Mouse (Mus musculus): ENCODE measurements around the gene Gcc1.
A peak's percentile ranks its signal among the peaks of the same experiment; 100 is the strongest.

Gene Gcc1

DNA sequence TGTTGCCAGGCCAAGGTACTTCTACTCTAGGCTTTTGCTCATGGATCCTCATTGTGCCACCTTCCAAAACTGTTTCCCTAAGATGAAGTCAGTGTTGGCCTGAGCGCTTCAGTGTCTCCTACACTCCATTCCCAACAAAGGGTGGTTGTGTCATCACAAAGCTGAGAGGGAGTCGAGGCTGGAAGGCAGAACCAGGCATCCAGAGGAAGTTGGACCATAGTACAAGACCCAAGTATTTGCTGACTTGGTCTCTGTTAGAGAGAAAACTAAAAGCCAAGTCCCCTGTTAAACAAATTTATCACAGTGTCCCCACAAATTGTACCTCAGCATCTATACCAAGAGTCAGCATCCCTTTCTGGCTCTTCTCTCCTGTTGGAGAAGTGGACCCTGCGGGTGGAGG lies at the start of gene Gcc1:
Gcc1 (minus strand) TSS at position 101 of the 400 bp plus-strand sequence.
- no peak for DNase-seq (ENCODE audit: low spot score in 2 of 2)

DNA sequence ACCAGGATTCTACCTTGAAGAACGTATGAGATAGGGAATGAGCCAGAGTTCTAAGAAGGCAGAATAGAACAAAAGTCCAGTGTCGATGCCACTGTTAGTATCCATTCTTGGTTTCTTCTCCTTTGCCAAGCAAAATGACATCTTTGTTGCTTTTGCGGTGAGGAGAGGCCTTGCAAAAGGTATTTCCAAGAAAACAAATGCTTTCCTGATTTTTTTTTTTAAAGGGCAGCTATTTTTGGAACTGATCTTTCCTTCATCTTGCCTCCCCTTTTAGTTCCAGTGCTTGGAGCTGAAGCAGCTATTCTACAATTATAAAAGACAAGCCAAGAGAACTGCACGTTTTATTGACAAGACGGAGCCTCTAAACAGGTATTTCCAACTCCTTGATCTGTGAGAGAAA lies 46.6 kb upstream of the Gcc1 start, which contains the start of gene Snd1:
Snd1 (plus strand) TSS at position 301 of the 400 bp plus-strand sequence.
- no peak for DNase-seq (ENCODE audit: low spot score in 2 of 2)

DNA sequence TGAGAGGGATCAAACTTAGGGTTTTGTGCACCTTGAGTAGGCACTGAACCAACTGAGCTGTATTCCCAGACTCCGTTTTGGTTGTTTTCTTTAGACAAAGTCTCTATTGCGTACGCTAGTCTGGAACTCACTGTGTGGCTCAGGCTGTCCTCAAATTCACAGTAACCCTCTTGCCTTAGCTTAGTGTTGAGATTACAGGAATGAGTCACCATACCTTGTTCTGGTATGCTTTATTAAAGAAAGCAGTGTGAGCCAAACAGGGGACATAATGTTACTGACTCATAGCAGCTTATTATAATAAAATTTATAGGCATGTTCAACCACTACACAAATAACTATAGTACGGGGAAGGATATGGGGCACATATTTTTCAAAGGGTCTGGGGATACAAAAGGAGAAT lies 46.0 kb upstream of the Gcc1 start:
- no peak for DNase-seq (ENCODE audit: low spot score in 2 of 2)

DNA sequence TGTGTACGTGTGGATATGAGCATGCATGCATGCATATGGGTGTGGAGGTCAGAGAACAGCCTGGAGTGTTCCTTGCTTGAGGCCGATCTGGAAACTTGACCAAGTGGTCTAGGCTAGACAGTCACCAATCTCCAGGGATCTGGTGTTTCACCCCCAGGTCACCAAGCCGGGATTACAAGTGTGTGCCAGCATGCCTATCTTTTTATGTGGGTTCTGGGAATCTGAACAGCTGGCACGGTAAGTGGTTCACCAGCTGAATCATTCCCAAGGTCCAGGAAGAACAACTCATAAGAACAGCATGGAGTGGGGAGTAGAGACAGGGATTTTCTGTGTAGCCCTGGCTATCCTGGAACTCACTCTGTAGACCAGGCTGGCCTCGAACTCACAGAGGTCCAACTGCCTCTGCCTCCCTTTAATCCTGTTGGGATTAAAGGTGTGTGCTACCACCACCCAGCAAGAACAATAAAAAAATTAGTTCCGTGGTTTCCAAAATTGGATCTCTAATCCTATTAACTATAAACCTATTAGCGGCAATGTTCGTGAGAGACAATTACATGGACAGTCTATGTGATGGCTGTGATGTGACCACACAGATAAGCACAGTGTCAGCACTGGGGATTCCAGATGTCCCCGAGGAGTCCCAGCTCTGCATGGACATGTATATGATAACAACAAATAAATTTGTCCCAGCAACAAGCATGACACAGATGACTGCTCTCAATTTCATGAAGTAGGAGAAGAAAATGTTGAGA lies 43.3 kb upstream of the Gcc1 start:
- DNase-seq (ENCODE audit: low spot score in 2 of 2) = no peak

DNA sequence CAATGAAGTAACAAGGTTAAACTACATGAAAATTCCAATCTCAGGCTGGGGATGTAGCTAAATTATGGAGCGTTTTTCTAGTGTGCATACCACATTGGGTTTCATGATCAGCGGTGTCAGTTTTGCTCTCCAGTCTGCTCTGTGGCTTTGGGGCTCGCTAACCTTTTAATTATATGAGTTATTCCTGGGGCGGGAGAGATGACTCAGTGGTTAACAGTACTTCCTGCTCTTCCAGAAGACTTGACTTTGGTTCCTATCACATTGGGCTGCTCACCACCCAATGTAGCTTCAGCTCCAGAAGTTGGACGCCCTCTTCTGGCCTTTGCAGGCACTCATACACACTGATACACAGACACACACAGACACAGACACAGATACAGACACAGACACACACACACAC lies 42.4 kb upstream of the Gcc1 start:
- DNase-seq (ENCODE audit: low spot score in 2 of 2) = no peak

DNA sequence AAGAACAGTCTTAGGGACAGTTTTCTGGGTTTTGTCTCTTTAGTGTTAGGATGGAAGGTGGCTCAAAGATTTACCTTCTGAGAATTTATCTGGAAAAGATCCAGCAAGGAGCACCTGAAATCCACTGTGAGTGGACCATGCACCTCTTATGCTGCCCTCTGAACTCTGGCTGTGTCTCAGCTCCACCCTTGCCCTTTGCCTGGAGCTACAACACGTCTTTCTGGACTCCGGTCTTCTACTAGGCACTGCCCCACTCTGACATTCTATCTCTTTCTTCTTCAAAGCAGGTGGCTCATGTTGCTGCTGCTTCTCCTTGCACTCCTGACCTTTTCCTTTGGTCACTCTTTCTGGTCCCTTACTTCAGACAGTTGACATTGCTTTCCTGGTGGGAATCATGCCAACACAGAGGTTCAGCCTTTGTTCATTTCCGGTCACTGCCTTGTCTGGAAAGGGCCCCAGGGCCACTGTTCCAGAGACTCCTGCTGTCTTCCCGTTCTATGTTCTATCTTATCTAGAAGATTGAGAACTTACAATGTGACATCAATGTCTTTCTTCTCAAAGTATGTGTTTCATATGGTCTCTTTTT lies 41.9 kb upstream of the Gcc1 start:
- DNase-seq (ENCODE audit: low spot score in 2 of 2) = no peak

DNA sequence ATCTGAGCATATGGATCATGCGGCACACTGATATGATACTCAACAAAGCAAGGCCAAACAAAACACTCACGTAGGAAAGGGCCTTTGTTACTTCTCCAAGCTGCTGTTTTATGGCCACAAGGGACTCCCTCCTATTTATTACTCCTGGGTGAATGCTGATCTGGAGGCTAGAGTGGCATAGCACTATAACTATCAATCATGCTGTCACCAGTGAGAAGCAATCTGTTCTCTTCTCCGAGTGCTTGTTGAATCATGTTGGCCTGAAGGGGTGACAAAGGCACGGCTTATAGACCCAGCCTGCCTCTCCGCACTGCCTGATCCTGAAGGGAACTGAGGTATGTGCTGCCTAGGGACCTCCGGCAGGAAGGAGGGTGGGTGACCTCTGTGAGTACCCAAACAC lies 36.4 kb upstream of the Gcc1 start:
- no peak for DNase-seq (ENCODE audit: low spot score in 2 of 2)

DNA sequence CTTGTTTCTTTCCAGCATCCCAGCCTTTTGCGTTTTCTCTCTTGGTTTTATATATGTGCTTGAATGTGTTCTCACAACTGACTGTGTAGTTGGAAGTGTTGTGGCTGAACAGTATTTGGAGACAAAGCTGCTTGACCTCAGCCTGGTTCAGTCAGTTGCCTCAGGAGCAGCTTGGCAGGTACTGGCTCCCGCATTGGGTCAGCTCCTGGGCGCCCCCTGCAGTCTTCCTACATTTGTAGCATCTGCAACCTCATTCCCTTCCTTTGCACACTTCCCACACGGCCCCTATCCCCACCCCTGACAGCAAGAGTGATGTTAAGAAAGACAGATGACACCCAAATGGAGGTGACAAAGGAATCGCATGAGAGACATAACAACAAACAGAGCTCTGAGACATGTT lies 32.3 kb upstream of the Gcc1 start:
- peak; percentile 25 to 33 for DNase-seq (ENCODE audit: low spot score in 2 of 2)

DNA sequence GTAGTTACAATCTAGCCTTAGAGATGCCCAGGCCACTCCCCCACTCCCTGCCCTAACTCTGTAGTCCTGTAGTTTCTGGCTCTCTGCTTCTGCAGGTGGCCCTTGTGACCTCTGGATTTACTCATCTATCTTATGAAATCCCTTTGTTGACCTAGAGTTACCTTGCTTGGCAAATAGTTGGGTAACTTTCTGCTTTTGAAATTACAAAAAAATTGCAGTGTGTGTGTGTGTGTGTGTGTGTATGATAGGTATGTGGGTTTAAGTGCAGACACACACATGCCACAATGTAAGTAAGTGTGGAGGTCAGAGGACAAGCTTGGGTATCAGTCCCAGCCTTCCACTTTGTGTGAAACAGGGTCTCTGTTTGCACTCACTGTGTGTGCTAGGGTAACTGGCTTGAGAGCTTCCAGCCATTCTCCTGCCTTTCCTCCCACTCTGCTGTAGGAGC lies 31.1 kb upstream of the Gcc1 start:
- no peak for DNase-seq (ENCODE audit: low spot score in 2 of 2)

DNA sequence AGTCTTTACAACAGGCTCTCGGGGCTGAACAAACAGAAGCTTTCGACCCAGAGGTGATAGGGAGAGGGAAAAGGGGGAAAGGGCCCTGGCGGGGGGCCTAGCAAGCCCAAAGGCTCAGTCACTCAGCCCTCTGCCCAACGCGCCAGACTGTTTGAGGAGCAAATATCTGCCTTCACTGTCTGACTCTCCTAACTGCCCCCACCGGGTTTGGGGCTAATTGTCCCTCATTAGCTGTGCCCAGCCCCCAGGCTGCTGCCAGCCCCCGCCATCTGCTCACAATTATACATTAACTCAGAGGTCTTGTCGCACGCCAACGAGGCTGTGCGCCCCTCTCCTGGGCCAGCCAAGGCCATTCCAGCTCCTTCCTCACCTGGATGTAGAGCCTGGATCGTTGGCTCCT lies 22.8 kb upstream of the Gcc1 start:
- no peak for DNase-seq (ENCODE audit: low spot score in 2 of 2)

DNA sequence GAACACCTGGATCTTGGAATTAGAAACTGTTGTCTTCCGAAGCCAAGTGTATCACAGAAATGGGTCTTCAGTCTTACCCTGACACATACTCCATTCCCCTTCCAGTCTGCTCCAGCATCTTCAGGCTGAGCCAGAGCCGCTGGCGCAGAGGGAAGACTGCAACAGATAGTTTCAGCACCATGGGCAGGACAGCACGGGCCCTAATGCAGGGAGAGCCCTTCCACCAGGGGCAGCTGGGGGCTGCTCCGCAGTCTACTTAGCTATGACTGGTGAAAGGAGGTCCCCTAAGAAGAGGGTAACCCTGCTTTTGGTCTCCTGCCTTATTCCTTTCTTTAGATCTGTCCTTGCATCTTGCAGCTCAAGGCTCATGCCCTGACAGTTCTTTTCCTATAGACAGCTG lies 22.3 kb upstream of the Gcc1 start:
- DNase-seq (ENCODE audit: low spot score in 2 of 2) = no peak

DNA sequence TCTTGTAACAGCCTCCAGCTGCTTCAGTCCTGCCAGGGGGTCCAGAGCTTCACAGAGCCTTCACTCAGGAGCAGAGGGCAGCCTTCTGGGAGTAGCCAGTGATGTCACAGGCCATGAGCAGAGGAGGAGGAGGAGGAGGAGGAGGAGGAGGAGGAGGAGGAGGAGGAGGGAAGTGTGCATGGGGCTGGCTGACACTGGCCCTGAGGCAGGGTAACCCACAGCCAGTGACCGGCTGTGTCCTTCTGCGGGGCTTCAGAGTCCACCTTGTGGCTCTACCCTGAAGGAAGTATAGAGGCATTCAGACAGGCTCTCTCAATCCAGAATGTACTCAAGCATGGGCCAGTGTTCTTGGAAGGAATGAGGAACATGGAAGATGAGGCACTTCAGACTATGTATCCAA lies 21.1 kb upstream of the Gcc1 start, which contains the start of gene Pax4:
Pax4 (minus strand) TSS at position 101 of the 400 bp plus-strand sequence.
- DNase-seq (ENCODE audit: low spot score in 2 of 2) = no peak

DNA sequence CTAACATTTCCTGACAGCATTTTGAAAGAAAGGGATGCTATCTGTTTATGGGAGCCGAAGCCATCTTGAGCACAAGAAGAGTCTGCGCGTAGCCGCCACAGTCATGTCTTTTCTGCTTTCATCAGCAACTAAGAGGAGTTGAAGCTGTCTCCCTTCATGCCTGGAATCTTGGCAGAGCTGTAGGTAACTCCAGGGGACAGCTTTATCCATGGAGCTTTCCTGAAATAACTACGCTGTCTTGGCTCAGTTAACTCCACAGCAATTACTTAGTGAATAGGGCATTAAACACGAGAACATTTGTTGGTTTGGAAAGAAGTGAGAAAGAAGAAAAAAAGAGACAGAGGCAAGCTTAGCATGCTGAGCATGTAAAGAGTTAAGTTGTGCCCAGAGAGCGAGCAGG lies 19.7 kb upstream of the Gcc1 start:
- DNase-seq (ENCODE audit: low spot score in 2 of 2) = no peak

DNA sequence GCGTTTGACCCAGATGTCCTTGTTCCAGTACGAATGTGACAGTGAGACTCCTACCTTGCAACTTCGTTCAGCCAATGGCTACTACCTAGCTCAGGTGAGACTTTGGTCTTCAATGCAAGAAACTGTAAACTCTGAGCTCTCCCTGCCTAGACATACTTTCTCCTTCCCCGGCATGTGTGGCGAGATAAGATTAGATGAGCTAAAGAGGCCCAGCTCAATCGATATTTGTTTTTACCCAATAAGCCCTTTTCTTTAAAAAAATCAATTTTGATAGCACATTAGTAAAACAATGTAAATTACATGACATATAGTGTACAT lies 3.3 kb upstream of the Gcc1 start:
- DNase-seq (ENCODE audit: low spot score in 2 of 2) = no peak

DNA sequence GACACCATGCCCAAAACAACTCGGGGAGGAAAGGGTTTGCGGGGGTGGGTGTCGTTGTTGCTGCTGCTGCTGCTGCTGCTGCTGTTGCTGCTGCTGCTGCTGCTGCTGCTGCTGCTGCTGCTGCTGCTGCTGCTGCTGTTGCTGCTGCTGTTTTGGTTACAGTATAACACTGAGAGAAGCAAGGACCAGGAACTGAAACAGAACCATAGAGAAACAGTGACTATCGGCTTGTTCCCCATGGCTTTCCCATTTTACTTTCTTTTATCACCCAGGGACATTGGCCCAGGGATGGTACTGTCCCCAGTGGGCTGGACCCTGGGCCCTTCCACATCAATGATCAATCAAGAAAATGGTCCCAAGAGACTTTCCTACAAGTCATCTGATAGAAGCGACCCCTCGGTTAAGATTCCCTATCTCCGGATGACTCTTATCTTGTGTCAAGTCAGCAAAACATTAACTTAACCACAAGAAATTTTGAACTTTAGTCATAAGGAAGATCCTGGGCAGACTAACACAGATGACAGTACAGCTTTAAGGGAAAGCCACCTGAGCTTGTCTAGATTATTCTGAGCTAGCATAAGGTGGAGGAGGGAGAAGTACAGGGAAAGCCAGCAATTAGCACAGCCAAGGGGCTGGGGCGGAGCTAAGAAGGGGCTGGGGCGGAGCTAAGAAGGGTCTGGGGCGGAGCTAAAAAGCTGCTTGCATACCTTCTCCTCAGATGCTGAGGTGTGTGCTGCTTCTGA lies 2.8 kb upstream of the Gcc1 start:
- no peak for DNase-seq (ENCODE audit: low spot score in 2 of 2)

DNA sequence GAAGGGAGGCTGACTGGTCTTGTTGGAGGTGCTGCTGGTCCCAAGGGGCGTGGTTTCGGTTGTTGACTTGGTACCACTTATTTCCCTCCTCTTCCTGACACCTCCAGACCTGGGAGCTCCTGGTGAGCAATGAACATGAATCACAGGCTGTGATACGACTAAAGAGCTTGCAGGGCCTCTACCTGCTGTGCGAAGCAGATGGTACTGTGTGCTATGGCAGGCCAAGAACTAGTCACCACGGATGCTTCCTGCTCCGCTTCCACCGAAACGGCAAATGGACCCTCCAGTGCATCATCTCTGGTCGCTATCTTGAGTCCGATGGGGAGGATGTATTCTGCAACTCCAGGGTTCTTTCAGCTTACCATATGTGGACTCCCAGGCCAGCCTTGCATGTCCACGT lies 1.7 kb upstream of the Gcc1 start:
- no peak for DNase-seq (ENCODE audit: low spot score in 2 of 2)

DNA sequence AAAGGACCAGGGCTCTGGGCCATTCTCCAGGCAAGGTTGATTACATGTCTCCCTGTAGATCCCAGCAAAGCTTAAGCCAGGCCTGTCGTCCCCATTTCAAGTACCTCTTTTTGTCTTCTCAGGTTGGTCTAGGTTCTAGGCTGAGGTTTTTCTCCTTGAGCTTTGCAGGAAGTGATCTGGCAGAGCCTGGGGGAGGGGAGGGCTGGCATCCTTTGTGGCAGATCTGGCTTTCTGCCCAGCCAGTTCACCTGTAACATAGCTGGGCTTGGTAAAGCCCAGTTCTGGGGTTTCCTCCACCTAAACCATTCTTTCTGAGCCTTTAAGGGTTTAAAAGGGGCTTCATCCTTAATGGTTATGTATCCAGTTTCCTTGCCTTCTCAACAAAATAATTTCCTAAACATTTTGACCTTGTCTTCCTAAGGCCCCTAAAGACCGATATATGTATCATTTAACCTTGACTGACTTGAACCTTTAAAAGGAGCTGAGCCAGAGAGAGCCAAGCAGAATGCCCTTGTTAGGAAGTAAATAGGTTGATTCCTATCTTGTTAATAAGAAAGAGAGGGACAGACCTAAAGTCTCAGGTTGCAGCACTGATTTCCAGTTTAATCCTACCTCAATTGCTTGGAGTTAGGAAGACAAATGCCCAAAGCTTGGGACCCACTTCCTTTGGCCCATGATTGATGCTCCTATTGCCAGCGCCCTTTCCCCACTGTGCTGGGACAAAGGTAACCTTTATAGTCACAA lies 922 bp downstream of the Gcc1 start, which contains the start of gene Fscn3:
Fscn3 (plus strand) TSS at position 694 of the 744 bp plus-strand sequence.
- no peak for DNase-seq (ENCODE audit: low spot score in 2 of 2)

DNA sequence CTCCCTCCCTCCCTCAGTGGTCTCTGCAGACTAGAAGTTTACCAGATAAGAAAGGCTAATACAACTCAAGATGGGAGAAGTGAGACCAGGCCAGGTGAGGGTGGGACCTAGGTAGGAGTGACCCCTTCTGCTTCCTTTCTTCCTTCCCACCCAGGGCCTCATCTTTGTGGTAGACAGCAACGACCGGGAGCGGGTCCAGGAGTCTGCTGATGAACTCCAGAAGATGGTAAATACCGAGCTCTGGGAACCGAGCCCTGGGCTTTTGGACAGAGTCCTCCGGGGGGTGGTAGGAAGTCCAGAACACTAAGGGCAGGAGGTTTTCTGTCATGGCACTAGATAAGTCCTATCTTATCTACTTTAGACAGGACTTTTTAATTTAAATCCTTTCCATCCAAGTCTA lies 3.2 kb downstream of the Gcc1 start:
- DNase-seq (ENCODE audit: low spot score in 2 of 2) = no peak

DNA sequence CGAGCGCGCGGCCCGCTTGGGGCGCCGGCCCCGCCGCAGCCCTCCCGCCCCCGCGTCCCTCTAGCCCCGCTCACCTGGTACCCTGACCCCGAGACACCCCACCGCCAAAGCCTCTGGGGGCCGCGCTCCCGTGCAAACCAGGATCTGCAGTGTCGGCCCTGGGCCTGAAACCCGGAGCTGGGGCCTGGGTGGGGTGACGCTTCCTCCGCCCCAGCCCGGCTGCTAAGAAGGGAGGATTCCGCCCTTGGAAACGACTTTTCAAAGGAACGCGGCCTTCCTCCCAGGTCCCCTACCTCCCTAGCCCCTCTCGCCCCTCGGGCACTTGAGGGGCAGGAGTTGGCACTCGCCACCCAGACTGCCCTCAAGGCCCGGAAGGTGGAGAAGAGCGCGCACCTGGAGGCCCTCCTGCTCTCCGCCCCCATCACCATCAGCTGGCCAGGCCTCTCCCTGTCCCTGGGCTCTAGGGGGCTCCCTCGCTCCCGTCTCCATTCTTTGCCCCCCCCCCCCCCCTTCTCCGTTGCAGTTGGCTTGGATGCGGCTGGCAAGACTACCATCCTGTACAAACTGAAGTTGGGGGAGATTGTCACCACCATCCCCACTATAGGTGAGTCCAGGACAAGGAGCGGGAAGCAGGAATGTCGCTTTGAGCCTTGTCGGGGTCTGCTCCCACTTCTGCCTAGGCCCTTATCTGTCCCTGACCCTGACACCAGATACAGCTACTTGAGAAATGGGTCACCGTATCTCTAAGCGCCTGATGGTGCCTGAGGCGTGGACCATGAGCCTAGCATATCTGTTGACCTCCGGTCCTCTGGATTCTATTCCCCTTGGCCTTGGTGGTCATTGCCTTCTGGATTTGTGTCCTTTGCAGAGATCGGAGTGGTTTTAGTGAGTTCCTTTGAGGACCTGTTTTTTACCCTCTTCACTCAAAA lies 4.2 kb downstream of the Gcc1 start:
- peak; percentile 40 to 44 for DNase-seq (ENCODE audit: low spot score in 2 of 2)

DNA sequence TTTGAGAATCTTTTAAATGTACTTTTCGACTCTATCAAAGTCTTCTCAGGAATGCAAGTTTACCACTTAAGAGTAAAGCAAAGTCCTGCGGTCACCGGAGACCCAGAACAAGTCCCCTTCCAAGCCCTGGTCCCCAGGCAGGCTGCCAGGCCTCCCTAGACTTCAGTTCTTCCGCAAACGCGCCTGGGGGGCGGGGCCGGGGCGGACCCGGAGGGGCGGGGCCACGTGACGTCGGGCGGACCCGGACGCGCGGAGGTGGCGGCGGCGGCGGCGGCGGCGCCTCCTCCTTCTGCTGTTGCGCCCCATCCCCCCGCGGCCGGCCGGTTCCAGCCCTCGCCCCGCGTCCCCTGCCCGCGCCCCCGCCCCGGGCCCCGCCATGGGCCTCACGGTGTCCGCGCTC lies 4.9 kb downstream of the Gcc1 start, which contains the start of gene Arf5:
Arf5 (plus strand) TSS at position 248 of the 400 bp plus-strand sequence.
- DNase-seq (ENCODE audit: low spot score in 2 of 2) = peak; percentile 93 to 96

All from spleen, postnatal 14 days (tissue).